20 mouse cellular contexts compared by ENCODE assay signal in genomic region chr10:86410868-86411267, GRCm38 (mm10).
"Had no signal": no experiment of that assay in that cellular context is flagged by ENCODE, and none has a peak within 500 bp of the region (broad histone marks: within the 10 kb centered on the region; RNA-seq: fewer than 3 reads in every experiment).

No protein-coding gene starts in this region.

- ATAC-seq: midbrain, embryonic 13.5 days; midbrain, embryonic 16.5 days had no signal

- H3K27ac ChIP-seq: limb, embryonic 12.5 days; limb, embryonic 15.5 days; liver, embryonic 13.5 days; macrophage; midbrain, embryonic 10.5 days; midbrain, embryonic 13.5 days; neural tube, embryonic 13.5 days; stomach, postnatal 0 days had no signal

- H3K36me3 ChIP-seq: limb, embryonic 12.5 days; limb, embryonic 15.5 days; liver, embryonic 13.5 days; midbrain, embryonic 10.5 days had no signal

- H3K4me3 ChIP-seq: limb, embryonic 12.5 days; limb, embryonic 15.5 days; liver, embryonic 13.5 days; megakaryocyte, embryonic 14.5 days; midbrain, embryonic 10.5 days; midbrain, embryonic 13.5 days; myocyte; neural tube, embryonic 13.5 days had no signal

- H3K9ac ChIP-seq: limb, embryonic 12.5 days; limb, embryonic 15.5 days; liver, embryonic 13.5 days; midbrain, embryonic 13.5 days; neural tube, embryonic 13.5 days had no signal

- H3K4me1 ChIP-seq: limb, embryonic 15.5 days; megakaryocyte, embryonic 14.5 days; midbrain, embryonic 10.5 days; midbrain, embryonic 13.5 days; neural tube, embryonic 13.5 days had no signal

- H3K27me3 ChIP-seq: limb, embryonic 12.5 days; limb, embryonic 15.5 days; liver, embryonic 13.5 days; midbrain, embryonic 13.5 days; neural tube, embryonic 13.5 days had no signal

- DNase-seq: kidney, adult 11 months; kidney, adult 8-10 months; kidney, postnatal 14 days; kidney, postnatal 4 days; left cerebral cortex, postnatal 4 days; liver, embryonic 13.5 days; lung, adult 2 months; thymus, adult 2 months; thymus, postnatal 14 days; thymus, postnatal 4 days had no signal

- H3K9me3 ChIP-seq: limb, embryonic 12.5 days; limb, embryonic 15.5 days; liver, embryonic 13.5 days; megakaryocyte, embryonic 14.5 days; midbrain, embryonic 10.5 days; midbrain, embryonic 13.5 days; neural tube, embryonic 13.5 days had no signal

- H3K4me2 ChIP-seq: limb, embryonic 12.5 days; limb, embryonic 15.5 days; liver, embryonic 13.5 days; midbrain, embryonic 13.5 days; neural tube, embryonic 13.5 days had no signal
